Mouse (Mus musculus): ENCODE measurements around the gene Mtmr6.

GRCm38 (mm10) chr14:60310691-60311090, 45.7 kb downstream of the Mtmr6 start:
- TF ChIP-seq CTCF (IDR thresholded peaks at IDR 0.05; ENCODE audit: control insufficient read depth, insufficient read depth, low read length) (no peak), POLR2A (IDR thresholded peaks at IDR 0.05; ENCODE audit: borderline replicate concordance, control insufficient read depth, low read depth, low read length) (no peak)
